Mouse (Mus musculus) lung, adult 2 months (tissue): Measurements from ENCODE around the gene Abcd3. TPM values are rescaled to one million over a fixed set of nuclear protein-coding genes. Genes with fewer than 3 reads are reported as not detected.

Experiments used
- DNase-seq: peaks from one replicate; pipeline ENCODE4 v3.0.0; 2022
- H3K4me1 ChIP-seq: fragments of 200-500 bp; 2 replicates; pipeline ENCODE4 v1.6.1; 2011; ENCODE audit warnings: low read length; ENCODE audit not compliant: control insufficient read depth, insufficient read depth
- H3K4me3 ChIP-seq: fragments of 200-500 bp; replicated peaks from 2 replicates; pipeline ENCODE3; 2011; ENCODE audit warnings: low read depth, mild to moderate bottlenecking, control low read depth, low read length; ENCODE audit errors: extremely low read depth
- CTCF ChIP-seq: fragments of 200-500 bp; IDR thresholded peaks from 2 replicates; pipeline ENCODE4 v1.5.1; 2011; ENCODE audit warnings: mild to moderate bottlenecking, low read length, control low read depth; ENCODE audit not compliant: insufficient read depth
- POLR2A ChIP-seq: fragments of 200-500 bp; IDR thresholded peaks from 2 replicates; pipeline ENCODE4 v1.6.1; 2011; ENCODE audit warnings: low read depth, mild to moderate bottlenecking, control low read depth, low read length, borderline replicate concordance; ENCODE audit errors: extremely low read depth
- WGBS: fragments of 180-500 bp; shearing (Covaris S2); methylation state at CpG from one replicate; pipeline ENCODE4 v1.1.7; 2018; 5-methylcytosine and 5-hydroxymethylcytosine counted together
- polyA plus RNA-seq: library from polyadenylated mRNA; depleted of rRNA; stranded (reverse); fragments of >200 nt; gene quantifications from 2 replicates; pipeline ENCODE4 v1.2.3, GENCODE M21; 2012

The Abcd3 gene
- polyA plus RNA-seq, 1 experiment = 18.2 TPM

DNA sequence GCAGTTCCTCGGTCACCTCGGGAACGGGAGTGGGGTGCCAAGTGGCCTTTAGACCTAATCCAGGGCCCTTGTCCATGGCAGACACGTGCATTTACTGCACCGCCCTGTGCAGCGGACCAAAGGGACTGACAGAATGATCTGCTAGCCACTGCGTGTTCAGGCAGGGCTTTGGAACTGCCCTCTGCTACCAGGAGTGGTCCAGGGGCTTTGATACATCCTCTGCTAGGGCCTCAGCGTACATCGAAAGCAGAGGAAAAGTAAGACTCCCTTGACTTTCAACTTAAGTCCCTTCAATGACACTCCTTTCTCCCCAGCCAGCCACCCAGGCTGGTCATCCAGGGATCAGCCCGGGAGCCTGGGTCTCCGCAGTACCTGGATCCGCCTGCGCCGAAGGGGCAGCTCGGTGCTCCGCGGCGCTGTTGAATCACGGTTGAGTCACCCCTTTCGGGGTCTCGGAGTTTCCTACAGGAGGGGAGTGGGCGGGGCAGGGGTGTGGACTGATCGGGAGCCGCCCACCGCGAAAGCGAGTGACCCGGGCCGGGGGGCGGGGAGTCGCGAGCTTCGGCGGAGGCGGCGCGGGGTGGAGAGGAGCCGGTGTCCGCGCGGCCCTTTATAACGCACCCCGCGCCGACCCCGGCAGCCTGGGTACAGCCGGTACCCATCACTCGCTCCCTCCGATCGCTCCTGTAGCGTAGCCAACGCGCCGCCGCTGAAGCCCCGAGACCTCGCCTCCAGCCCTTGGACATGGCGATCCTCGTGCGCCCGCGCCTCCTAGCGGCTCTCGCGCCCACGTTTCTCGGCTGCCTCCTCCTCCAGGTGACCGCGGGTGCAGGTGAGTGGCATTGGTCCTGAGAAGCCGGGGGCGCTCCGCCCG, 91.9 kb downstream of the Abcd3 start, which contains the start of gene F3:
F3 (plus strand) TSS at position 567 of the 874 bp plus-strand sequence.
- Histone ChIP-seq H3K4me1 (peaks cover 3% of the 10 kb centered on the region), H3K4me3 (peak within 1 kb of the TSS; percentile 54)
- peak; percentile 39; the same call in 1 of the 2 replicates for TF ChIP-seq CTCF
- peak; percentile 30; the same call in 1 of the 2 replicates for TF ChIP-seq POLR2A
- WGBS = under 1% methylated on average over 71 of the region's 73 CpGs
- DNase-seq = peak; percentile 82

DNA sequence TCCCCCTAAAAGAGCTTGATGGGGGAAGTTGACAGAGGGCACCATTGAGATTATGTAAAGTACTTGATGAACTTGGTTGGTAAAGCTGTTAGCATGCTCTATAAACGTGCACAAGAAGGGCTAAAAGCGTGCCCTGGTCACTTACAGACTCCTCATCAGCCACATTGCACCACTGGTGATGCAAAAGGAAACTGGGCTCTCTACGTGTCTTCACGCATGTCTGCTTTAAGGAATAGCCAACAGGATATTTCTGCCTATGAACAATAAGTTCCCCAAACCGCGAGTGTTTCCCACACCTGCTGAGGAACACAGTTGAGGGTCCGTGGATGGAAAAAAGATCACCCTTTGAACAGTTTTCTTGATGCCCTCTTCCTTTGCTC, 93.4 kb downstream of the Abcd3 start:
- 59% methylated on average over 7 of the region's 7 CpGs for WGBS
- H3K4me1 ChIP-seq = peaks cover 3% of the 10 kb centered on the region
- DNase-seq = no peak
- TF ChIP-seq POLR2A (no peak), CTCF (no peak)
- H3K4me3 ChIP-seq = no peak overlapping the region

DNA sequence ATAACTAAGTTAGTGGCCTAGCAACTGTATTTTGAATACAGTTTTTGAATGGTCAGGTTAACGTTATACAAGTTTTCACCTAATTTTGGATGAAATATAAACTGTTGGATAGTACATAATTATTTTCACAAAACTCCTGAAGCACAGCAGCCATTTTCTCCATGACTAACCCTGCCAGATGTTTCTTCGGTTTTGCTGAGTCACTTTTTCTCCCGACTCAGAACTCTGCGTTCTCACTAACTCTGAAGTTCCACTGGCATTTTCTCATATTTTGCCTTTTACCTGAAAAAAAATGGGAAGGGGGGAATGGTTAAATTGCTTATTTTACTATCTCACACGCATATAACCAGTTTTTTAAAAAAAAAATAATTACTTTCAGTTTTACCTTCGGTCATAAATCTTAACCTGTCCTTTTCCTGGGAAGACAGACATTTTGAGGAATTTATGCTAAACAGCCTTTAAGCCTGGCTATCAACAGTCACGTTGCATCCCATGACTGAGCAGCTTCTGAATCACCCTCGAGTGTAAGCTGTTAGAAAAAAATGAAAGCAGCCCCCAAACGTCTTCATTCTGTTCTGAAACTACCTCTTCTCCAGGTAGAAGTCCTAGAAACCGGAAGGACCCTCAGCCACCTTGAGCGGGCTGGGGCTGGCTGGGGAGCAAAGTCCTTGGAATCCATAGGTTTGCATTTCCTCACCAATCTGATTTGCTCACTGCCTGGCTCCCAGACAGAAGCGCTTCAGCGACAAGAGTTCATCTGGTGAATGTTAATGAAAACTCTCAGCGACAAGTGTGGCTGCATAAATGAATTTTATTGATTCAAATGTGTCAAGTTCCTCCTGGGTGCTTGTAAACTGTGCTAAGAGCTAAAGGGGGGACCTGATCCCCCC, 94.1 kb downstream of the Abcd3 start:
- Histone ChIP-seq H3K4me3 (no peak overlapping the region), H3K4me1 (peaks cover 3% of the 10 kb centered on the region)
- DNase-seq = no peak
- no peak for TF ChIP-seq POLR2A
- no peak for TF ChIP-seq CTCF
- WGBS = 49% methylated on average over 14 of the region's 14 CpGs

DNA sequence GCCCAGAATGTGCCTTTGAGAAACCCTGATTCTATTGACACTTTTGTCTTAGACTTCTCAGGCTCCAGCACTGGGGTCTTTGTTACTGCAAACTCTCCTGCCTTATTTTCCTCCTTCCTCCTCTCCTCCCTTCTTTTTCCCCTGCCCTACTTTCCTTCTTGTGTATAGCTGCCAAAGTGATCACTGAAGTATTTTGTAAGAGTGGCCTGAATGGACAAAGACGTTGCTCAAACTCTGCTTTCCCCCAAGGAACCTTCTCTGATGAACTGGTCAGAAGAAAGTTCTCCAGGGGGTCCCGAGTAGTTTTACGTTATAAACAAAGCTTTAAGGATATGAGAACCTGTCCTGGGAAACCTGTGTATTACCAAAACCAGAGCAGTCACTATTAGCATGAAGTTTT, 95.4 kb downstream of the Abcd3 start:
- peaks cover 3% of the 10 kb centered on the region for H3K4me1 ChIP-seq
- 66% methylated on average over 3 of the region's 3 CpGs for WGBS
- TF ChIP-seq POLR2A (no peak), CTCF (no peak)
- no peak overlapping the region for H3K4me3 ChIP-seq
- DNase-seq = no peak

DNA sequence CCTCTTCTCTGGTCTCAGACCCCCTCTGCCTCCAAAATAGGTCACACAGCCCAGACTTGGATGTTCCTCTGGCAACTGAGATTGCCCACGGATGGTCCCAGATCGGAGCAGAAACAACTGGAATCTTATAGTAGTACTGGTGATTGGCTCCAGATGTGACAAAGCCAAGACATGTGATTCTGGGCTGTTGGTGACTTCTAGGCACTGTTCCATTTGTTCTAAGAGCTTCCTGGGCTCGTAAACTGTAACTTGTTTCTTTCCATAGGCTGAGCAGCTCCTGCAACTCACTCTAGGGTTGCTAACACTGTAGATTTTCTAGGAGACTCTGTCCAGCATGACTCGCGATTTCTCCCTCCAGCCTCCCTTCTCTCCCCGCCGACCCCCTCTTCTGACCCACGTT, 96.4 kb downstream of the Abcd3 start:
- Histone ChIP-seq H3K4me3 (no peak overlapping the region), H3K4me1 (peaks cover 3% of the 10 kb centered on the region)
- WGBS = 76% methylated on average over 8 of the region's 8 CpGs
- no peak for DNase-seq
- TF ChIP-seq POLR2A (no peak), CTCF (no peak)

DNA sequence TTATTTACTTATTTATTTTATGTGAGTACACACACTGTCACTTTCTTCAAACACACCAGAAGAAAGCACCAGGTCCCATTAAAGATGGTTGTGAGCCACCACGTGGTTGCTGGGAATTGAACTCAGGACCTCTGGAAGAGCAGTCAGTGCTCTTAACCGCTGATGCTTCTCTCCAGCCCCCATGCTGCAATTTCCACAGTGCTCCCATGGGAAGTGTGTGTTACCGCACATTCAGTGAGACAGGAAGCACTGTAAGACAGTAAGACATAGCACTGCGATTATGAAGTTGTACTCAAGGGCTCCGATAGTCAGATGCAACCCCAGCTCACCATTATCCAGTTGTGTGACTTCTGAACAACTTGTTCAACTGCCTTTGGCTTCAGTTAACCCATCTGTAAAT, 98.6 kb downstream of the Abcd3 start:
- Histone ChIP-seq H3K4me1 (no peaks in the 10 kb centered on the region), H3K4me3 (no peak overlapping the region)
- TF ChIP-seq CTCF (no peak), POLR2A (no peak)
- WGBS = 73% methylated on average over 5 of the region's 5 CpGs
- no peak for DNase-seq

DNA sequence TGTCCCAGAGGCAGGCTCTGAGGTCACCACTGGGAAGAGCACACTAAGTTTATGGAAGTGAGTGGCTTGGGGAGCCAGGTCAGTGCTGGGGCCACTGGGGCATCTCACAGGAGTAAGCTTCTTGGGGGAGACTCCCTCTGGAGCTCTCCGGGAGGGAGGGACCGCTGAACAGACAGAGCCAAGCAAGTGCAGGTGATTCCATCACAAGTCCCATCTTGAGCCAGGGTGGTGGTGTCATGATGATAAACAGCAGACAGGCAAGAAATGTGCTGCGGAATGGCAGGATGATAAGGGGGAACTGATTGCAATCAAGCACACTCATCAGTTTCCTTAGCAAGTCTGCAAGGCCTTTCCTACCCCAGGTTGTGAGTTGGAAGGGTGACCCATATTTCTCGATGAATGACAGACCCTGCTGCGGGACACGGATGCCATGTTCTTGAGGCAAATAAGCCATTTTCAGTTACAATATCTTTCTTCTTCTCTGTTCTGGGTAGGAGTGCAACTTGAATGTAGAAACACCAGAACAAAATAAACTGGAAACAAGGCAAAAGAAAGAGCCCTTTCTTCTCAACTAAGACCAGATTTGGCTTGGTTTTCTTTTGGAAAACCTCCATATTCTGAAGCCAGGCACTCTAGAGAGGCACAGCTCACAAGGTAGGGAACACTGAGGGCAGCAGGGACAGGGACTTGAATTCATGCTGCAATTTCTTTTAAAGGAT, 99.2 kb downstream of the Abcd3 start:
- H3K4me1 ChIP-seq = no peaks in the 10 kb centered on the region
- no peak for TF ChIP-seq CTCF
- TF ChIP-seq POLR2A = no peak
- DNase-seq = no peak
- no peak overlapping the region for H3K4me3 ChIP-seq
- 77% methylated on average over 6 of the region's 6 CpGs for WGBS

DNA sequence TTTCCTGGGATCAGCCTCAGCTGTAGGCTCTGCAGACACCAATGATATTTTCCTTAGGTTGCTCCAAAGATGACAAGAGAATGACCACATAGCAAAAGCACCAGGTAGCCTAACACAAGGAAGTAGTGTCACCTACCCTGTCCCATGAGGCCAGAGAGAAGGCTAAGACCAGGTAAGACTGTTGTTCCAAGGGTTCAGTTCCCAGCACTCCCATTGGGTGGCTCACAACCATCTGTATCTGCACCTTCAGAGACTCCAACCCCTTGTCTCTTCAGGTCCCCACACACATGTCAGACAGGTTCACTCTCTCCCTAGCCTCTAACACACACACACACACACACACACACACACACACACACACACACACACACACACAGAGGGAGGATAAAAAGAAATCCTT, 99.8 kb downstream of the Abcd3 start:
- Histone ChIP-seq H3K4me1 (no peaks in the 10 kb centered on the region), H3K4me3 (no peak overlapping the region)
- no peak for TF ChIP-seq POLR2A
- no peak for TF ChIP-seq CTCF
- DNase-seq = no peak

DNA sequence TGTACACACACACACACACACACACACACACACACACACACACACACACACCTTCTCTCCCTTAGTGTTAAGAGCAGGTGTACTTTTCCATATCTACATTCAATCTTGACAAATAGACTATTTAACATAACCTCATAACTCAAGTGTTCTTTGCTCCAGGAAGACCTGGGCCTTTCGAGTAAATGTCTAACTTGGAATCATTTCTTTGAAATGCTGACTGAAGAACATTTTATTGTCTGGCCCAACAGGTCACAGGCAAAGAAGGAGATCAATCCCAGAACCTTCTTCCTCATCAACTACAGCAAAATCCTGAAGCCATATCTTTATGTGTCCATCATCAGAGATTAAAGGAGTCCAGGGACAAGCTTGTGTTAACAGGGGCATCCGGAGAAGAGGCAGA, 100.6 kb downstream of the Abcd3 start:
- no peak for DNase-seq

DNA sequence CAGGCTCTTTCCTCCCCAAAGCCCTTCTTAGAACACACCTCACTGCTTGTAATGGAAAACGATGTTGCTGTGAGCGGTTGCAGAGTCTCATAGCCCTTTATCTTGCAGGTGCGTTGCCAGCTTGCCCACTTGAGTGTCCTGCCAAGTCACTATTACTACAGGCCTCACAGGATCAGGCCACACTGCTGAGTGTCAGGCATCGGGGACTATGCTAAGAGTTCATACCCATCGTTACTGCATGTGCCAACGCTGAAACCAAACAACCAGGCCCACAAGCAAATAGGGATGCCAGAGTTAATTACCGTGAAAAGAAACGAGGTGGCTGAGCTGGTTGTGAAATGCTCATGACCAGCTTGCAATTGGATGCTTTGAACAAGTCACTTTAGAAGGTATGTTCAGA, 101.3 kb downstream of the Abcd3 start:
- no peak for DNase-seq
- 60% methylated on average over 8 of the region's 8 CpGs for WGBS
- TF ChIP-seq CTCF (no peak), POLR2A (no peak)
- no peaks in the 10 kb centered on the region for H3K4me1 ChIP-seq
- no peak overlapping the region for H3K4me3 ChIP-seq

More for the DNA sequence above, 100.6 kb downstream of the Abcd3 start:
- no peak overlapping the region for H3K4me3 ChIP-seq
- WGBS = 81% methylated on average over 2 of the region's 2 CpGs
- H3K4me1 ChIP-seq = no peaks in the 10 kb centered on the region
- no peak for TF ChIP-seq POLR2A
- no peak for TF ChIP-seq CTCF
